Mouse (Mus musculus) intestine, postnatal 0 days (tissue): ENCODE data around the gene Gm43191. TPM values are rescaled to one million over a fixed set of nuclear protein-coding genes. Genes with fewer than 3 reads are reported as not detected.
"Not testable (repeated sequence)": the region's sequence is repeated elsewhere in the genome, so short reads cannot be mapped to it uniquely, and the experiment has no call there.

Source experiments
- ATAC-seq: fragments of 200-750 bp; cut with Nextera tagmentation; 2 replicates; pipeline ENCODE4 v1.8.0; 2017; ENCODE audit warnings: mild to moderate bottlenecking, moderate TSS enrichment, moderate library complexity
- H3K27ac ChIP-seq: fragments of 300-500 bp; sonication (generic); 2 replicates; pipeline ENCODE4 v1.5.1; 2014; ENCODE audit warnings: mild to moderate bottlenecking, low read depth, low read length, moderate library complexity
- H3K27me3 ChIP-seq: fragments of 300-500 bp; sonication (generic); replicated peaks from 2 replicates; pipeline ENCODE4 v1.6.1; 2014; ENCODE audit warnings: low read length, mixed read lengths; ENCODE audit not compliant: control insufficient read depth, insufficient read depth
- H3K36me3 ChIP-seq: fragments of 300-500 bp; sonication (generic); 2 replicates; pipeline ENCODE4 v1.6.1; 2014; ENCODE audit warnings: mild to moderate bottlenecking, moderate library complexity; ENCODE audit not compliant: control insufficient read depth, insufficient read depth
- H3K4me1 ChIP-seq: fragments of 300-500 bp; sonication (generic); replicated peaks from 2 replicates; pipeline ENCODE4 v1.6.1; 2014; ENCODE audit warnings: antibody characterized with exemption, low read length, mixed read lengths; ENCODE audit not compliant: control insufficient read depth, insufficient read depth
- H3K4me2 ChIP-seq: fragments of 300-500 bp; sonication (generic); replicated peaks from 2 replicates; pipeline ENCODE4 v1.6.1; 2014; ENCODE audit warnings: low read depth, mild to moderate bottlenecking, moderate library complexity
- H3K4me3 ChIP-seq: fragments of 300-500 bp; sonication (generic); 2 replicates; pipeline ENCODE4 v1.5.1; 2014; ENCODE audit warnings: low read depth, low read length
- H3K9ac ChIP-seq: fragments of 300-500 bp; sonication (generic); 2 replicates; pipeline ENCODE4 v1.6.1; 2014; ENCODE audit warnings: mild to moderate bottlenecking, low read depth, low read length
- H3K9me3 ChIP-seq: fragments of 300-500 bp; sonication (generic); 2 replicates; pipeline ENCODE4 v1.6.1; 2016; ENCODE audit warnings: mixed run types; ENCODE audit not compliant: control insufficient read depth
- CTCF ChIP-seq: sonication (generic); IDR thresholded peaks from 2 replicates; pipeline ENCODE4 v1.5.1; 2016; ENCODE audit warnings: low read depth, mild to moderate bottlenecking, control low read depth, antibody characterized with exemption, moderate library complexity
- WGBS: fragments of 180-500 bp; shearing (Covaris S2); extraction: QIAGEN DNeasy Blood & Tissue Kit; methylation state at CpG from one replicate; pipeline ENCODE4 v1.1.7; 2014; 5-methylcytosine and 5-hydroxymethylcytosine counted together
- polyA plus RNA-seq: library from polyadenylated mRNA; unstranded; fragments of >200 nt; fragmentation: Nextera tagmentation; extraction: Ambion mirVana; gene quantifications from 2 replicates; pipeline ENCODE4 v1.2.1, GENCODE M21; 2015

Gene Gm43191
- polyA plus RNA-seq, 1 experiment from 2014 or later, result not detected

DNA sequence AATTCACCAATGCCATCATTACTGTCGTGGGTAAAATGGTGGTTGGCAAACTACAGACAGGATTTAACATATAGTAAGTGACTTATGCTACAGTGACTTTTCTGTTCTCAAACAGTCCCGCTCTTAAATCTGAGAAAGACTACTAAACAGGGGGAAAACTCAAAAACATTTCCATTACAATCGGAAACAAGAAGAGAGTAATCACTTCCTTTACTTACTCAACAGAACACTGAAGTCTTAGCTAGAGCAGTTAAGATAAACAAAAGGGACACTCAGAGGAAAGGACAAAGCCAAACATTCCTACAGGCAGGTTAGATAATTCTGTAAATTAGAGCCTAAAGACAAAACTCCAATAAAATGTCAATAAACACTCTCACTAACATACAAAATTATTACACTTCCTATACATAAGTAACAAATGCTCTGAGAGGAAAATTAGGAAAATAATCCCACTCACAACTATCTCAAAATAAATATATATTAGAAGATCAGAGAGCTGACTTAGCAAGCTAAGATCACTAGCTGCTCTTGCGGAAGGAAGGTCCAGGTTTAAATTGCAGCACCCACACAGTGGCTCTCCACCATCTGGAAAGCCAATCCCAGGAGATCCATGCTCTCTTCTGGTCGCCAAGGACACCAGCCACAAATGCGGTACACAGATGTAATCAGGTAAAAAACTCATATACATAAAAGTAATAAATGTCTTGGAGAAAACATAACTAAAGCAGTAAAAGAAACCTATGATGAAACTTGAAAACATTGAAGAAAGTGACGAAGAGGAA lies 24.7 kb downstream of the Gm43191 start:
- no peaks in the 10 kb centered on the region for H3K36me3 ChIP-seq
- H3K27ac ChIP-seq, result no peak overlapping the region
- no peaks in the 10 kb centered on the region for H3K9me3 ChIP-seq
- peaks cover 3% of the 10 kb centered on the region; the same call in 1 of the 2 replicates for H3K4me1 ChIP-seq
- H3K4me2 ChIP-seq, result no peak overlapping the region
- TF ChIP-seq CTCF, result no peak
- no peak overlapping the region for H3K9ac ChIP-seq
- no peaks in the 10 kb centered on the region for H3K27me3 ChIP-seq
- ATAC-seq, result no peak
- no peak overlapping the region for H3K4me3 ChIP-seq
- WGBS, result 57% methylated on average over 7 of the region's 7 CpGs

DNA sequence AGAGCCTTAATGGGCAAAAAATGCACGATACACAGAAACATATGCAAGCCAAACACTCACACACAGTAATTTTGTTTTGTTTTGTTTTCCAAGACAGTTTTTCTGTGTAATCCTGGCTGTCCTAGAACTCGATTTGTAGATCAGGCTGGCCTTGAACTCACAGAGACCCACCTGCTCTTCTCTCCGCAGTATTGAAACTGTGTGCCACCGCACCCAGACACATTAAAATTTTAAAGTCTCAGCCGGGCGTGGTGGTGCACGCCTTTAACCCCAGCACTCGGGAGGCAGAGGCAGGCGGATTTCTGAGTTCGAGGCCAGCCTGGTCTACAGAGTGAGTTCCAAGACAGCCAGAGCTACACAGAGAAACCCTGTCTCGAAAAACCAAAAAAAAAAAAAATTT lies 27.0 kb downstream of the Gm43191 start:
- H3K27me3 ChIP-seq, H3K36me3 ChIP-seq, H3K9me3 ChIP-seq, H3K4me1 ChIP-seq, H3K9ac ChIP-seq, H3K27ac ChIP-seq, H3K4me3 ChIP-seq, H3K4me2 ChIP-seq, ATAC-seq: not testable (repeated sequence)
- WGBS, result 84% methylated on average over 11 of the region's 11 CpGs

DNA sequence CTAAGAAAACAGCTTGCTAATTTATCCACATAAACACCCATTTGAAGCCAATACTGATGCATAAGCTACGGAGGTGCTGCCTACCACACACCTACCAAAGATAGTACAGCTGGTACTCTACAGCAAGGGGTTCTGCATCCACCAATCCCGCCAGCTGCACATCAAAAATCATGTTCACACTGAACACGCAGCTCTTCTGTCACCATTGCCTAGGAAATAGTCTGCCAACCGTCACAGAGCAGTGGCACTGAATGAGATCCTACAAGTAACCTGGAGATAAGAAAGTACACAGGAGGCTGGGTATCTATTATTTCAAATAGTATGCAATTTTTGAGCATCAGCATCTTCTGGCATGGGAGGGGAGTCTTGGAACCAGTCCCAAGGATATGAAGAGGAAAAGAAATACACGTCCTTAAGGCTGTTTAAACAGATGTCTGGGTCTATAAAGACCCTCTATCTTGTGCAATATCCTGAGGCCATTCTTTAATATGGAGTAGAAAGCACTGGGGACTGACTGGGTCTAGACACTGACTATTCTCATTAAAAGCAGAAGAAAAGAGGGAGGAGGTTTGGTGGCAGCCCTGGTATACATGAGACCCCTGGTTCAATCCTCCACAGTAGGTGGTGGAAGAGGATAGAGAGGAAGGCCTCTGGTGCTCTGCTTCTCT lies 27.6 kb downstream of the Gm43191 start:
- TF ChIP-seq CTCF, result no peak
- WGBS, result 66% methylated on average over 5 of the region's 5 CpGs
- H3K27me3 ChIP-seq, result no peaks in the 10 kb centered on the region
- no peak overlapping the region for H3K27ac ChIP-seq
- H3K4me3 ChIP-seq, result no peak overlapping the region
- no peak overlapping the region for H3K4me2 ChIP-seq
- no peak for ATAC-seq
- no peaks in the 10 kb centered on the region for H3K4me1 ChIP-seq
- H3K9ac ChIP-seq, result no peak overlapping the region
- peaks cover 7% of the 10 kb centered on the region; the same call in 1 of the 2 replicates for H3K36me3 ChIP-seq
- H3K9me3 ChIP-seq, result no peaks in the 10 kb centered on the region

DNA sequence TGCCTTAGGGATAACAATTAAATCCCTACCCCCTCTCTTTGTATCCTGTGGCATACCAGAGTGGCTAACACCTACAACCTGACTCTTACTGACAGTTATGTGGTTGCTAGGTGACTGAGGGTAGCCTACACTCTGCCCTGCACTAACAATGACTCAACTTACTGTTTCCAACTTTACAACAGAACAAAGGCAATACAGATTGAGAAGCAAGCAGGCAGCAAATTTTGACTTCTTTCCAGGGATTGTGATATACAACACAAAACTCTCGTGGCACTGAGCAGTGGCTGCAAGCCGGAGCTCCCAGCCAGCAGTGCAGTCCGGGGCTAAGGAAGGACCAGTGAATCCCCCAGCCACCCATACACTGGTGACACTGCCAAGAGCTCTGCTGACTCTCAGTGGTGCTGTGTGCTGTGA lies 29.0 kb downstream of the Gm43191 start:
- Histone ChIP-seq H3K36me3 (peaks cover 13% of the 10 kb centered on the region; the same call in 1 of the 2 replicates), H3K9me3 (no peaks in the 10 kb centered on the region), H3K9ac (no peak overlapping the region), H3K27ac (no peak overlapping the region), H3K4me1 (no peaks in the 10 kb centered on the region), H3K27me3 (no peaks in the 10 kb centered on the region), H3K4me3 (no peak overlapping the region), H3K4me2 (no peak overlapping the region)
- ATAC-seq, result no peak
- no peak for TF ChIP-seq CTCF
- WGBS, result 49% methylated on average over 3 of the region's 3 CpGs

DNA sequence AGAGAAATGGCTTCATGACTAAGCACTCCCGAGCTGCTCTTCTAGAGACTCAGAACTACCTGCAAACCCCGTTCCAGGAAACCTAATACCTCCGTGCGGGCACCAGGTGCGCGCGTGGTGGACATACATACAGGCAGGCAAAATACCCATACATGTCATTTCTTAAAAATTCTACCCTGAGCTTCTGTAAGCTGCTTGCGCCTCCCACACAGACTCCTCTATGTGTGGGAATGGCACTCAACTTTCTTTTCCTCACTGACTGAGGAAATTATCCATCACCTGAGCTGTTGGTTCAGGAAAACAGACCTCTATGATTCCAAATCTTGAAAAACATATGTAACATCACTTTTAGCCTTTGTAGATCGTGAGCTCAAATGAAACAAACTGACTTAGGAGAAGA lies 30.4 kb downstream of the Gm43191 start:
- Histone ChIP-seq H3K4me2 (no peak overlapping the region), H3K9ac (no peak overlapping the region), H3K27me3 (no peaks in the 10 kb centered on the region), H3K27ac (no peak overlapping the region), H3K9me3 (no peaks in the 10 kb centered on the region), H3K4me3 (no peak overlapping the region), H3K36me3 (peaks cover 25% of the 10 kb centered on the region), H3K4me1 (no peaks in the 10 kb centered on the region)
- TF ChIP-seq CTCF, result no peak
- 94% methylated on average over 9 of the region's 9 CpGs for WGBS
- ATAC-seq, result no peak

DNA sequence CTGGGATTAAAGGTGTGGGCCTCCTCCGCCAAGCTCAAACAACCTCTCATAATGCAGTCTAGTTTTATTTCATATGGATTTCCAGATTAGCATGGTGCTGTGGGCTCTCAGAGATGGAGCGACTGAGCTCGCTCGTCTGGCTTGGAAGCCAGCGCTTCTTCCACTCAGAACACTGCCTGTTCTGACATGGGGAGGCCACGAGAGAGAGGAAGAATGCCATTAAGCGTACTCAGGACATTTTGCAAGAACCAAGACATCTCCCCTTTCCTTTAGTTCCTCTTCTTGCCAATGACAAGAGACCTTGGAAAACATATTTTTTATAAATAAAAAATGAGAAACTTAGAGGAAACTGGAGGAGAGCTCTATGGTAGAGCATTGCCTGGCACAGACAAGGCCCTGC lies 32.3 kb downstream of the Gm43191 start:
- peaks cover 37% of the 10 kb centered on the region for H3K36me3 ChIP-seq
- 91% methylated on average over 7 of the region's 7 CpGs for WGBS
- H3K4me2 ChIP-seq, result no peak overlapping the region
- H3K4me3 ChIP-seq, result no peak overlapping the region
- no peaks in the 10 kb centered on the region for H3K27me3 ChIP-seq
- H3K27ac ChIP-seq, result no peak overlapping the region
- no peaks in the 10 kb centered on the region for H3K9me3 ChIP-seq
- no peaks in the 10 kb centered on the region for H3K4me1 ChIP-seq
- no peak for ATAC-seq
- no peak overlapping the region for H3K9ac ChIP-seq
- no peak for TF ChIP-seq CTCF
